Mouse (Mus musculus): ENCODE measurements around the gene Dkk2.

DNA sequence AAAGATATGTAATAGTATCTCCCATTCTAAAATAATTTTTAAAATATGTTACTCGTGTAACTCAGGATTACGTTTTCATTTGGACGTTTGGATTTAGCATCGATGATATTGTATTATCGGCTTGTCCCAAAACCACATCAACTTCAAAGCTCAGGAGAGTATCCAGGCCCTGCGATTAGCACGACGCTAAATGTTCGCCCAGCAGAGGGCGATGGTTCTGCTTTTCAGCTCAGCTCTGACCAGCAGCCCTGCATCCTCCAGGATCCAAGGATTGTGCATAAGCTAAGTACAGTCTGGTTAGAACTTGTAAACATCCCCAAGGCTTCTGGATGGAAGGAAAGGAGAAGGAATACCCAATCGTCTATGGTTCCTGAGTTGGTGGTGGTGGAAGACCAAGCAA is 122.4 kb downstream of the Dkk2 start:
- TF ChIP-seq CTCF (IDR thresholded peaks at IDR 0.05; ENCODE audit: insufficient read depth, low read length) (peak; percentile 63), POLR2A (IDR thresholded peaks at IDR 0.05; ENCODE audit: borderline replicate concordance, extremely low read depth, low read depth, low read length) (no peak)
